8 mouse cellular contexts compared by ENCODE assay signal in genomic region chr6:21950676-21951075, GRCm38 (mm10). TPM values are rescaled to one million over a fixed set of nuclear protein-coding genes. Genes with fewer than 3 reads are reported as not detected.
DNase-seq lines count a peak whose midpoint lies in the region; ATAC-seq and TF ChIP-seq lines count a peak whose summit lies in the region.

No protein-coding gene starts in this region.

- H3K27me3 ChIP-seq in lung, embryonic 14.5 days (ENCODE audit: insufficient read depth, low read length) = no peaks in the 10 kb centered on the region
- no peaks in the 10 kb centered on the region for H3K27me3 ChIP-seq in forebrain, embryonic 13.5 days

- H3K4me2 ChIP-seq in lung, embryonic 14.5 days = peak overlapping the region; percentile 71
- H3K4me2 ChIP-seq in forebrain, embryonic 13.5 days = peak overlapping the region; percentile 80

- no peak for TF ChIP-seq CTCF in lung, embryonic 14.5 days (IDR thresholded peaks at IDR 0.05; ENCODE audit: low read depth)
- TF ChIP-seq CTCF in olfactory bulb, adult 2 months (IDR thresholded peaks at IDR 0.05; ENCODE audit: insufficient read depth, low read depth, low read length) = no peak
- TF ChIP-seq CTCF in lung, adult 2 months (IDR thresholded peaks at IDR 0.05; ENCODE audit: insufficient read depth, low read length) = no peak

- intact Hi-C loops in left cerebral cortex, postnatal 36 days (cut with DNase I) = loop anchor here (10.0 kb wide), 1 partner anchor 156 kb away; no protein-coding TSS in a partner anchor

- TF ChIP-seq POLR2A in olfactory bulb, adult 2 months (IDR thresholded peaks at IDR 0.05; ENCODE audit: insufficient read depth, low read depth, low read length) = no peak
- TF ChIP-seq POLR2A in lung, adult 2 months (IDR thresholded peaks at IDR 0.05; ENCODE audit: borderline replicate concordance, extremely low read depth, low read depth, low read length) = no peak

- no peak overlapping the region for H3K27ac ChIP-seq in lung, embryonic 14.5 days (ENCODE audit: low read depth)
- H3K27ac ChIP-seq in forebrain, embryonic 13.5 days = no peak overlapping the region
- H3K27ac ChIP-seq in olfactory bulb, adult 2 months (ENCODE audit: insufficient read depth, low read depth, low read length) = no peak overlapping the region

- no peaks in the 10 kb centered on the region for H3K9me3 ChIP-seq in lung, embryonic 14.5 days (ENCODE audit: low read depth, low read length)
- H3K9me3 ChIP-seq in forebrain, embryonic 13.5 days (replicated peaks) = no peaks in the 10 kb centered on the region

- ATAC-seq in lung, embryonic 14.5 days (ENCODE audit: insufficient read depth) = no peak
- ATAC-seq in forebrain, embryonic 13.5 days = no peak

- peak overlapping the region; percentile 69 for H3K4me3 ChIP-seq in lung, embryonic 14.5 days (ENCODE audit: low read depth, low read length)
- H3K4me3 ChIP-seq in forebrain, embryonic 13.5 days = peak overlapping the region; percentile 72
- H3K4me3 ChIP-seq in olfactory bulb, adult 2 months (ENCODE audit: insufficient read depth, low read depth, low read length) = 0 out of 2 replicates have a peak overlapping the region, but pooled peaks have one; percentile 12
- no peak overlapping the region for H3K4me3 ChIP-seq in lung, adult 2 months (replicated peaks; ENCODE audit: extremely low read depth, low read depth, low read length)

- DNase-seq in lung, embryonic 14.5 days = no peak
- DNase-seq in lung, postnatal 36 days = no peak
- peak; percentile 33 to 57 for DNase-seq in kidney, postnatal 36 days
- no peak for DNase-seq in left cerebral cortex, adult 8-10 months (ENCODE audit: low spot score in 2 of 2)
- no peak for DNase-seq in lung, adult 2 months
- DNase-seq in left cerebral cortex, postnatal 36 days (ENCODE audit: low spot score in 2 of 2) = no peak

- WGBS in lung, embryonic 14.5 days = 68% methylated on average over 2 of the region's 2 CpGs
- 86% methylated on average over 2 of the region's 2 CpGs for WGBS in forebrain, embryonic 13.5 days
- 63% methylated on average over 2 of the region's 2 CpGs for WGBS in olfactory bulb, adult 2 months
- WGBS in lung, adult 2 months = 67% methylated on average over 2 of the region's 2 CpGs

- H3K36me3 ChIP-seq in lung, embryonic 14.5 days (ENCODE audit: insufficient read depth) = peaks cover 32% of the 10 kb centered on the region
- peaks cover 33% of the 10 kb centered on the region for H3K36me3 ChIP-seq in forebrain, embryonic 13.5 days (ENCODE audit: poor library complexity, severe bottlenecking)

- H3K4me1 ChIP-seq in lung, embryonic 14.5 days (ENCODE audit: insufficient read depth) = no peaks in the 10 kb centered on the region
- H3K4me1 ChIP-seq in forebrain, embryonic 13.5 days = peaks cover 14% of the 10 kb centered on the region
- peaks cover 4% of the 10 kb centered on the region; the same call in 1 of the 2 replicates for H3K4me1 ChIP-seq in olfactory bulb, adult 2 months (ENCODE audit: control insufficient read depth, insufficient read depth, low read length)
- peaks cover 4% of the 10 kb centered on the region; the same call in 1 of the 2 replicates for H3K4me1 ChIP-seq in lung, adult 2 months (ENCODE audit: control insufficient read depth, insufficient read depth, low read length)

- H3K9ac ChIP-seq in lung, embryonic 14.5 days = peak overlapping the region; percentile 80; the same call in 1 of the 2 replicates
- peak overlapping the region; percentile 79 for H3K9ac ChIP-seq in forebrain, embryonic 13.5 days

RNA-seq across cellular contexts. Expression of gene Ing3, which starts 1.3 kb away (rescaled TPM):
- polyA plus RNA-seq in lung, embryonic 14.5 days (2014; fragmentation: Nextera tagmentation; extraction: Ambion mirVana) = 52.5 and 56.0 TPM in 2 replicates
- 69.6 and 75.6 TPM in 2 replicates for polyA plus RNA-seq in forebrain, embryonic 13.5 days (2015; fragmentation: Nextera tagmentation; extraction: Ambion mirVana)
- not detected in 2 replicates for polyA plus RNA-seq in olfactory bulb, adult 2 months (2012; ENCODE audit: insufficient read depth, insufficient read length, low replicate concordance, missing spikeins)
- total RNA-seq in left cerebral cortex, adult 8-10 months (2022) = 10 to 100 TPM; 19.0 to 26.7 (median 20.4) TPM
- 6.5 and 7.5 TPM in 2 replicates for polyA plus RNA-seq in lung, adult 2 months (2012; rRNA removed)
- 10 to 100 TPM; 22.5 to 27.5 TPM for total RNA-seq in left cerebral cortex, postnatal 36 days (2021)

RNA-seq across cellular contexts. Expression of gene Cped1, which starts 35.0 kb away (rescaled TPM):
- 36.9 and 42.0 TPM in 2 replicates for polyA plus RNA-seq in lung, embryonic 14.5 days (2014; fragmentation: Nextera tagmentation; extraction: Ambion mirVana)
- 2.7 and 3.0 TPM in 2 replicates for polyA plus RNA-seq in forebrain, embryonic 13.5 days (2015; fragmentation: Nextera tagmentation; extraction: Ambion mirVana)
- not detected in 2 replicates for polyA plus RNA-seq in olfactory bulb, adult 2 months (2012; ENCODE audit: insufficient read depth, insufficient read length, low replicate concordance, missing spikeins)
- total RNA-seq in left cerebral cortex, adult 8-10 months (2022) = 1 to 10 TPM; 3.9 to 5.7 (median 4.8) TPM
- polyA plus RNA-seq in lung, adult 2 months (2012; rRNA removed) = 23.2 and 29.4 TPM in 2 replicates
- total RNA-seq in left cerebral cortex, postnatal 36 days (2021) = 1 to 10 TPM; 3.0 to 4.1 TPM

Comparison
In these comparisons a context has a peak if more than half of its experiments do, and no peak if none do; other contexts are left out.
1. DNase-seq: peak in kidney, postnatal 36 days (2 of 2); none in lung, embryonic 14.5 days (single experiment), lung, postnatal 36 days (single experiment), left cerebral cortex, adult 8-10 months (0 of 2), lung, adult 2 months (single experiment) and left cerebral cortex, postnatal 36 days (0 of 2).